Mouse (Mus musculus) brain, embryonic 14.5 days (tissue): ENCODE data around the gene Ppp3ca.

Source experiments
- CTCF ChIP-seq: fragments of 200-500 bp; IDR thresholded peaks from 2 replicates; pipeline ENCODE4 v1.5.1; 2012; ENCODE audit warnings: inconsistent platforms, mild to moderate bottlenecking, moderate library complexity, borderline replicate concordance; ENCODE audit not compliant: insufficient read depth, insufficient read length; ENCODE audit errors: extremely low read depth
- POLR2A ChIP-seq: fragments of 200-500 bp; IDR thresholded peaks from 2 replicates; pipeline ENCODE4 v1.6.1; 2012; ENCODE audit warnings: mild to moderate bottlenecking, inconsistent platforms, borderline replicate concordance; ENCODE audit not compliant: poor library complexity, insufficient read depth, insufficient read length, severe bottlenecking; ENCODE audit errors: extremely low read depth

GRCm38 (mm10) chr3:136727877-136728276 is 58.0 kb downstream of the Ppp3ca start:
- TF ChIP-seq POLR2A (no peak), CTCF (no peak)
